Mouse (Mus musculus): ENCODE measurements at regions not wholly inside any gene's neighbourhood (a gene's known extent, or its start where the extent isn't known, plus 50 kb on each side); places are given as distances from the start of the nearest gene placed in this dataset.

DNA sequence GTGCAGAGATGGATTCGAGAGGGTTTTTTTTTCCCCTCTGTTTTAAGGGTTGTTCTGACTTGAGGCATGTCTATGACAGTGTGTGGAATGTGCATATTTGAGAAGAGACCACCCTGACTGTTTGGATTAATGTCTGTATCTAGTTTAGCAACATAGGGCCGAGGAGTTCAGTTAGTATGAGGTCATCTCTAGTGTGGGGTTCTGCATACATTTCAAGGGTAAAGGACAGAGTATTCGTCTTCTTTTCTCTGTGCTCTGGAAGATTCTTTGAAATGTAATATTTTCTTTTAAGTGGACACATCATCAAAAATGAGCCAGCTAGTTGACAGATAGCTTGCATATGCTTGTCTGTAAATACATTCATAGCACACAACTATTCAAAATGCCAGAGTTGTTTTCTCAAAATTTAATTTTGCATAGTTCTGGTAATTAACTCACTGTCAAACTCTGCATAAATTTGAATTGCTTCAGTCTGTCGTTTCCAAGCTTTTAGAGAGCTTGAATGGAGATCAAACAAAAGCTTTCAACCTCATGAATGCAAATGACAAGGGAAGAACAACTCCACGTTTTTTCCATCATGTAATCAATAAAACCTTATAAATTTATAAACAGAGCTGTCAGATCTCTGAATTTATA lies 415.5 kb downstream of the Adamts20 start:
- DNase-seq = no peak

DNA sequence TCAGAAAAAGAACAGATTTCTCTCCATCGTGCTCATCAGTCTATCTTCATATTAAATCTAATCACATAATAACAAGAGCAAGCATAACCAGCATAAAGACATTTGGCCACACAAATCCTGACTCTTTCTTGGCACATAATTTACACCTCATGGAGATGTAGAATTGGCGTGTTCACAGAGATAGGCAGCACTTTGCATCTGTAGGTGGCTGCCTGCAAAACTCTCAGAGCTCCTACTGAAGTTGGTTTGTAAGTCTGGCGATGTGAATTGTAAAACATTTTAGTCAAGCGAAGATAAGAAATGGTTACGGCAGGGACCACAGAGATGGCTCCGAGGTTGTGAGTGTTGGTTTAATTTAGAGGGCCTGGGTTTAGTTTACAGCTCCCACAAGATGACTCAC lies 419.0 kb downstream of the Adamts20 start:
- DNase-seq = no peak

DNA sequence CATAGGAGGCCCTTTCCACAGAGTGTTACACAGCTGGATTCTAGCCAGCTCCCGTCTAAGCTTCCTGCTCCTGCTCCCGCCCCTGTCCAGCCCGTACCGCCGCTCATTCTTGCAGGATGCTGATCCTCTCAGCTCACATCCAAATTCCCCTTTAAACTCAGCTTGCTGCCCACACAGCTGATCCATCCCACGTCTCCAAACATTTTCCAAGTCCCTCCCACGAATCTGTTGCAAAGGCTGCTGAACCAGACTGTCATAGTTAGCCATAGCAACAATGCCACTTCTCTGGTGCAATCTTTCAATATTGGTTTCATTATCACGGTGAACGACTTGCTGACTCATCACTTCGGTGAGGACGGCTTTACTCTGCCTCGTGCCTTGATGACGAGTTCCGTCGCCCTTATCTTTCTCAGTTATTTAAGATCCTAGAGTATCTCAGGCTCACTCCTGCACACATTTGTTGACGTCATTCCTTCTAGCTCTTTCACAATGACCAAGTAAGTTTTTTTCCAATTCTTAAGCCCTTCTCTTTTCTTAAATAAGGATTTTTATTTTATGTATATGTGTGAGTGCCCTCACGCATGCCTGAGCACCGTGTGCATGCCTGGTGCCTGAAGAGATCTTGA lies 420.0 kb downstream of the Adamts20 start:
- DNase-seq = no peak

DNA sequence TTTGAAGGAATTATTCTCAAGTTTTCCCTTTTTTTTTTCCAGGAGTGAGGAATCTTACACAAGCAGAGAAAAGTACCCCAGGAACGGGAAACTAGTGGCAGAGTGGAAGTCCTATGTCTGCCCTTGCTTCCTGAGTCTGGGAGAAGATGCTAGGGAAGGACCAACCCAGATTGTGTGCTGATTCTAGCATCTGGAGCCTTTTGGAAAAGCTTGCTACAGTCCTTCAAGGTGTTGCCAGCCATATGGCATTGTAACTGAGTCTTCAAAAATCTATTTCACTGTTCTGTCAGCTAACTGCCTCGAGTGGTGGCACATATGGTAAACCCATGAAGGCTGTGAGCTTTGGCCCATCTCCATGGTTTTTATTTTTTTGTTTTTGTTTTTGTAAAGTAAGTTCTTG lies 432.3 kb downstream of the Adamts20 start:
- no peak for DNase-seq

DNA sequence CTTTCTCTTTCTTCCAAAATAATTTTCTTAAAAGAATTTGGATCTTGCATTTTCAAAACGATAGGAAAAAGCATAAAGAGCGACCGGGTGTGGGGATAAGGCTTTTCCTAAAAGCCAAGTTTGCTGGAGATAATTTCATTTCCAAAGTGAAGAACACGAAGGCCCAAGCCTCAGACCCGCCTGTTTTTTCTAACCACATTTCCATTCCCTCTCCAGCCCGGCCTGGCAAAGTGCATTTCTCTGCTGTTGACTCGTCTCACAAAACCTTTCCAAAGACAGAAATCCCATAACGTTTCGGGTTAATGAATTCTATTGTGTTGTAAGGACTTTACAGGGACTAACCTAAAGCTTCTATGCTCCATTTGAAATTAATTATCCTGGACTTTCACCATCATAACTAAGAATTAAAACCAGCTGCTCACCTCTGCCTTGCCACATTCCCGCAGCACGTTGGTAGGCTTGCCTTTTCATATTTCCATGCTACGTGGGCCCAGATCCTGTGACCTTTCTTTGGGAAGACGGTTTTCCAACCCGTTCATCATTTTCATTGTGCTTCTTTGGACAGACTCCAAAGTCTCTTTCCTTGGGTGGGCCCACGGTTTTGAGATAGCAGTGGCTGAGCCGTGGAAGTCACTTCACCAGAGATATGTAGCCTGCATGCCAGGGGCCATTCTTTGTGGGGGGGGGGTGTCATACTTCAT lies 430.5 kb upstream of the Prickle1 start:
- no peak for DNase-seq

DNA sequence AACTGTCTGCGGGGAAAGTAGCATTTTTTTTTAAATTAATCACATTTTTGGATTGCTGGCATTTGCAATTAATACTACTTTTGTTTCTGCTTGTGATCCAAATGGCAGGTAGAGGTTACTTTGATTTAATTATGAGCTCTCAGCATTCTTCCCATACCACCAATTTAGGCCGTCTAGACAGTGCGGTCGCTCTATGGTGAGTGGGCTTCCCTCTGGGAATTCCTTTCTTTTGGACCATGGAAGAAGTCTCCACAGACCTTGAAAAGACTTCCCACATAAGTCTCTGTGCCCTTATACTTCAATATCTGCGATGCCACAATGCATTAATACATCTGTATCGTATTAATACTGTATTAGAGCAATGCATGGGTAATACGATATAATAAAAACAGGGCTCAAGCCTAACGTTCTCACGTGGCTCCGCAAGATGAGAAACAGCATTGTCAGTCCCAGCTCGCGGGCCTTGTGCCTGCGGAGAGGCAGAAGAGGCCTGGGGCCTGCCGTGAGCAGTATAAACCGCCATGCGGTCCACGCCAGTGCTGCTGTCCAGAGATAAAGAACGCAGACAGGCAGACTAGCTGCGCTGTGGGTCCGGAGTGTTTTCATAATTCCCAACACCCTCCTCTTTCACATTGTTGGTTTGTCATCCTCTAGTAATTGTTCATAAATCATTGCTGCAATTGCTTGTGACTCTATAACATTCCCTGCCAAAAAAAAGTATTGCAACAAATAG lies 429.7 kb upstream of the Prickle1 start:
- DNase-seq = no peak

DNA sequence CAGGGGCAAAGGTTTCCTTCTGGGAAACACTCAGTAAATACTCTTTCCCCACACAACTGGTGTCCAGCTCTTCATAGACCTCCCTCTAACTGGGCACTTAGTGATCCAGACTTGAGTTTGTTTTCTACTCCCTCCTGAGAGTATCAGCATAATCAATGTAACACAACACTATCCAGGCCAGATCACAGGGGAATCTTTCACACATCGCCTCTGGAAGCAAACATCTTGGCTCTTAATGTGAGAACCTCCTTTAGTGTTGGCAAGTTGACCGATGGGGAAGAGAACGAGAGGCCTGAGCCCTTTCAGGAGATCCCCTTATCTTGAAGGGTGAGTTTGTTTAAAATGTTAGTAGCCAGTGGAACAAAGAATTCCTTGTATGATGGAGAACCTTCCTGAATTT lies 429.1 kb upstream of the Prickle1 start:
- no peak for DNase-seq

DNA sequence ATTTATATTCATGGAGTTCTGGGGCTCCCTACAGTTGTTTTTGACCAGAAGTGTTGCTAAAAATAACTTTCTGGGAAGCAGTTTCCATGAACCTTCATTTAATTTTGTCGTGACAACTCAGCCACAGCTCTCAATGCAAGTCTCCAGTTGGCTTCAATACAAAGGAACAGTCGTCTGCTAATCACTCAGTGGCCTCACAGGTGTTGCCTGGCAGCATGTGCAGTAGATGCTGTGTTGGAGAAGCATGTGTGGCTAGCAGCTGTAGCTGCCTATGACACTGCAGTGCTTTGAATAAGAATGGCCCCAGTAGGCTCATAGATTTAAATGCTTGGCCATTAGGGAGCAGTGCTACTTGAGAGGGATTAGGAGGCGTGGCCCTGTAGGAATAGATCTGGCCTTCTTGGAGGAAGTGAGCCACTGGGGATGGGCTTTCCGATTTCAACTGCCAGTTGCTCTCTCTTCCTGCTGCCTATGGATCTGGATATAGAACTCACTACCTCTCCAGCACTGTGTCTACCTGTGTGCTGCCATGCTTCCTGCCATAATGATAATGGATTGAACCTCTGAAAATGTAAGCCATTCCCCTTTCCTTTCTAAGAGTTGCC lies 428.5 kb upstream of the Prickle1 start:
- no peak for DNase-seq

DNA sequence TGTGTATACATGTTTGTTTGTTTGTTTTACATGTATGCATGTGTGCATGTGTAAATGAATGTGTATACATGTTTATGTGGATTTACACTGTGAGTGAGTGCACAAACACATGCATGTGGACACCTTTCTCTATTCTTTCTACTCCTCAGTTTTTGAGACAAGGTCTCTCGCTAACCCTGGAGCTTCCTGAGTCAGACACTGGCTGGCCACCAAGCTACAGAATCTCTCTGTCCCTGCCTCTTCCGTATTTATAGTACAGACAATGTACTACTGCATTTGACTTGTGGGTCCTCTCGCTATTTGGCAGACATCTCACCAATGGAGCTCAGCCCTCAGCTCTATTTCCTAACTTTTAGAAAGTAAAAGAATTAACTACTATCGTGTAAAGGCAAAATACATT lies 427.8 kb upstream of the Prickle1 start:
- DNase-seq = no peak

DNA sequence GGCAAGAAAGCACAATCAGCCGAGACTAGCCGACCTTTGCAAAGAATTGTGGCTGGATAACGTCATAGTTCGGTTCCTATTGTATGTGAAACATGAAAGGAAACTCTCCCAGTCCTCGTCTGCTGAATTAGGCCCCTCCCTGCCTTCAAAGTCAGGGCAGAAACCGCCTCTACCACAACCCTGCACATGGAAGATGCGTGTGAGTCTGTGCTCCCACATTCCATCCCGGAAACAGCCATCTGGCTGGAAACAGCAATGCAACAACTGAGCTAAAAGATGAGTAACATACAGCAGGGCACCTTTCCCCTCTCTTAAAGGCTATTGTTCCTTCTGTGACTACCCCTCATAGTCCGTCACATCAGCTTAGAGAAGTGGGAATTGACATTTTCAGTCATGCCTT lies 422.1 kb upstream of the Prickle1 start:
- DNase-seq = no peak

DNA sequence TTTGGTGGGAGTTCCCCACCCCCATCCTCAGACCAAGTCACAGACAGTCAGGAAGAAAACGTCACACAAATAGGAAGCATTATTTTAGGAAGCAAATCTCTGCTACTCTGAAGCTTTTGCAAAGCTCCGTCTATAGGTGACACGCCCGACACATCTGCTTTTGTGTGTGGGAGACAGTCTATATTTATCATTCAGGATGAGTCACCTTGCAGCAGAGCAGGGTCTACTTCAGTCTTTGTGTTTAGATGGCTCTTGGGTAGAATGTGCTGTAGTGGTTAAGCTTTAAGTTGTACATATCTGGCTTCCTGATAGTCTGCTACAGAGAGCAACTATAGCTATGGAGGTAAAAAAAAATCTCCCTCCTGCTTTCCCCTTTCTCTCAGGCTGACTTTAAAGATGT lies 415.8 kb upstream of the Prickle1 start:
- no peak for DNase-seq

DNA sequence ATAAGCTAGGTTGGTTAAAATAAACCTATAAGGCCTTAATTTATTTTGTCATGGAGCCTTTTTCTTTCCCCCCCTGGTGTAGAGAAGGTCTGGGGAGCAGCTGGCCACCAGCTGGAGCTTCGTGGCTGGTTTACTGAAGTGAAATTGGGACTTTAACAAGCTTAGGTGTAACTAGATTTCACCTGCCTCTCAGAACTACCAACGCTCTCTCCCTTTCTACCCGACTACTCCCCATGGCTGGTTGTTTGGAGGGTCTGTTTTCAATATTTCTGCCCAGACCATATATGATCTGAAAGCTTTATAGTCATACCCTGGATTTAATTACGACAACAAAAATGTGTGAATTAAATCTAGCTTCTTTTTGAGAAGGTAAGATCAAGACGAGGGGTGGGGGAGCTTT lies 410.4 kb upstream of the Prickle1 start:
- no peak for DNase-seq

DNA sequence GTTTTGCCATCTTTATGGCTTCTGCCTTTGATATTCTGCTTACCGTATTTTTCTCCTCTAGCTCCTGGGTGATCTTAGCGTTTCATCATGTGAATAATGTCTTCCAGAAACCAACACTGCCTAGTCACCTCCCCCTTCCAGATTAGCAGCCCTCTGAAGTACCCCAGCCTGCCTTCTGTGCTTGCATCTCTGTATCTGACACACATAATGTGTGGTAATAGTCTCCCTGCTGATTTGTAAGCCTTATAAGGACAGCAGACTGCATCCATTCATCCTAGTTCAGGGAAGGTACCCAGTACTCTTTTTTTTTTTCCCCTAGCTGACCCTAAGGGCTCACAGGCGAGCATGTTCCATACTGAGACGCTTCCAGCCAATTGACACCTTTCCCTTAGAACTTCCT lies 409.2 kb upstream of the Prickle1 start:
- DNase-seq = no peak

DNA sequence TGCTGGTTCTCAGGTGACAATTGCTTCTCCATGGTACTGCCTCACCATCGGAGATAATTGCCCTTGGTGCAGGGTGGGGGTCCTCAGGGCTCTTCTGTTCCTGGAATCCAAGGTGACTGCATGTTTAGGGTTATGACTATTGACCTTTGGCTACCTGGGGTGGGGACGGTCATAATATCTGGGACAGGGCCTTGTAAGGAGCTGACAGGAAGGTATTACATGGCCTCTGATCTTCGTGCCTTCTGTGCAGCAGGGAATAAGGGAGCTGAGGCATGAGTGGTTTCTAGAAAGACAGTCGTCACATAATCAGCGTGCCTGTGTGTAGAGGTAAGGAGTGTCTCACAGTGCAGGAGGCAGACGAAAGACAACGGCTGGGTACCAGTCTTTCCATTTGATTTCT lies 407.5 kb upstream of the Prickle1 start:
- DNase-seq = no peak

DNA sequence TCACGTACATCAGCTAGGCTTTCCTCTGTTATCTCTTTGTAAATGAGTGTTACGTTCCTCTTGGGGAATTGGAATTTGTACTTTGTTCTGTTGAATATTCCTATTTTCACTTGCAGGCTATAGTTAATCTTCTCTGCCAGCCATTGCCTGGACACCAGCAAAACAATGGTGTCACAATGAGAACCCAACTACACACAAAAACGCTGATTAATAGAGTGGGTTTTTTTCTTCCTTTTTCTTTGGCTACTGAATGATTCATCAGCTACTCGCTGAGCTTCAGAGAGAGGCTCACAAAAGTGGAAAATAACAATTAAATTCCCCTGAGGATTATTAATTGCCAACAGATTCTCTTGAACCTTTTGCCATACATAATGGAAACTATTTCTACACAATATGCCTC lies 398.9 kb upstream of the Prickle1 start:
- no peak for DNase-seq

DNA sequence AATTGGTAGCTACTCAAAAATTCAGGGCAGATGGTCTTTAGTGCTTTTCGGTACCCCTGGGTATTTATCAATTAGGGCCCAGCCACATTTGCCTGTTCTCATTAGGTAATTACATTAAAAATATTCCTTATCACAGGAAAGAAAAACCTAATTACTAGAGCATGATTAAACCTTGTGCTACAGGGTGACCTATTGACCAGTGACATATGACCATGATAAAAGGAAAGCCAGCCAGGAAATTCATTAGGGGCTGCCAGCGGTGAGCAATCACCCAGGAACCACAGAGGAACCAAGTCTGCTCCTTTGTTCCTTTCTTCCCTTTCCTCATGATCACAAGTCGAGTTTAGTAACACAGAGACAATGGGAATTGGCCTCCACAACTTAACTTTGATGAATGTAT lies 394.4 kb upstream of the Prickle1 start:
- no peak for DNase-seq

DNA sequence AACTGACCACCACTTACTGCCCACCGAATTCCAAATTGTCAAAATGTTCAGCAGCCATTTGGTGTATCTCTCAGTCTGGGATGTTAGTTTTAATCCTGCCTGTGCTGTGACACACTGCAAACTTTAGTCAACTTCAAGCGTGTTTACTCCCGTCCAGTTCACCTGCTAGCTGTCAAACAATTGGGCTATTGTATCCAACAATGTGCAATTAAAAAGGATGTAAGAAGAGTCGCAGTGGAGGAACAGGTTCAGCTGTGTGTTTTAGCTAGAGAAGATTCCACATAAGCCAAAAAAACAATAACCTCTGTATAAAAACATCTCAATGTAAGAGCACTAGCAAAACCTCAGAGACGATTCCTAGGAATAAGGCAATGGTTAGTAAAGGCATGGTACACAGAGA lies 392.7 kb upstream of the Prickle1 start:
- no peak for DNase-seq

DNA sequence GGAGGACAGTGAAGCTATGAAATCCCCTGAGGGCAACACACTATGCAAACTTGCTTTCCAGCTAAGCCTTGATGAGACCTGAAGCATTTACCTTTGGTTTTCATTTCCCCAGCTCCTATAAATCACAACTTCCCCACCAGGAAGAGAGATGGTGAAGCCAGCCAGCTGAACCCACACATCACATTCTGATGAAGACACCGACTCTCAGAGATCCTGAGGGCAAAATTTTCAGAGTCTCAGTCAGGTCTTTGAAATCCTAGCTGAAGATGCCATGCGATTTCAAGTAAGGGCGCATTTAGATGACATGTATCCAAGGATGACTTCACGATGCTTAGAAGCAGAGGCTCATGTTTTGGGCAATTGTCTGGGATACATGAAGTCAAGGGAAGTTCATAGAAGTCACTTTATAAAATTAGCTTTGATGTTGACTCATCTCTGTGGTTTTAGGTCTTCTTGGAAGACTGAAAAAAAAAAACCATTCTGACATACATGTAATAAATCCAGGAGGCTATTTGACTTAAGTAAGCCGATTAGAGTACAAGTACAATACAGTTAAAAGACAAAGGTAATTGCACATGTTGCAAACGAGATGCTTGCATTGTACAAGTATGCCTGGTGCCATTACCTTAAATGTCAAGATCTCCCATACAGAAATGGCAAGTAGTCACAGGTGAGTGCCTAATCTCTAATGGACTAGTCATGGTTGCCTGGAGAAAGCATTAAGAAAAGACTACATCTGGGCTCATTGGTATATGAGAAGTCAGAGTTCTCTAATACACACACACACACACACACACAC lies 391.1 kb upstream of the Prickle1 start:
- no peak for DNase-seq

DNA sequence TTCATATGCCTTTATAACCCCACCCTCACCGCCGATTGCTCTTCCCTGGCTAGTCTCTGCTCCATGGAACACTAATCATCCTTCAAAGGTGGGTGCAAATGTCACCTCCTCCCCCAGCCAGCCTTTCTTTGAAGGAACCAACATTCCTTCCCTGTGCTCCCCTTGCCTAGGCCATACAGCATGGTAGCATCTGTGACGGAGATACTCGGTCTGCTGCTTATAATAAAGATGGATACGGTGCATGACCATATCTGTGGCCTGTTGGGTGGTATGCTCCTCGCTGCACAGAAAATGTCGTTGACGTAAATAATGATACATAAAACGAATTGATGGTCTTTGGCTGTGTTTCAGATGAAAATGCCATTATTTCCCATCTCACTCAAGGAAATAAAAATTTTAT lies 386.4 kb upstream of the Prickle1 start:
- DNase-seq = no peak

DNA sequence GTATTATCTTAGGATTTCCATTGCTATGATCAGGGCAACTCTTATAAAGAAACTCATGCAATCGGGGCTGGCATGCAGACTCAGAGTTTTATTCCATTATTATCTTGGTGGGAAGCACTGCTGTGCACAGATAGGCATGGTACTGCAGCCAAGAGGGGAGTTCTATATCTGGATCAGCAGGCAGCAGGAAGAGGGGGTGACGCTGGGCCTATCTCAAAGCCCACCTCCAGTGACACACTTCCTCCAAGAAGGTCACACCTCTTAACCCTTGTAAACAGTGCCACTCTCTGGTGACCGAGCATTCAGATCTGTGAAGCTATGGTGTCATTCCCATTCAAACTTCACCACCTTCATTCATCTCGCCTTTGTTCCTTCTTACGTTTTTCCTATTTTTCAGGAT lies 381.8 kb upstream of the Prickle1 start:
- DNase-seq = no peak

DNA sequence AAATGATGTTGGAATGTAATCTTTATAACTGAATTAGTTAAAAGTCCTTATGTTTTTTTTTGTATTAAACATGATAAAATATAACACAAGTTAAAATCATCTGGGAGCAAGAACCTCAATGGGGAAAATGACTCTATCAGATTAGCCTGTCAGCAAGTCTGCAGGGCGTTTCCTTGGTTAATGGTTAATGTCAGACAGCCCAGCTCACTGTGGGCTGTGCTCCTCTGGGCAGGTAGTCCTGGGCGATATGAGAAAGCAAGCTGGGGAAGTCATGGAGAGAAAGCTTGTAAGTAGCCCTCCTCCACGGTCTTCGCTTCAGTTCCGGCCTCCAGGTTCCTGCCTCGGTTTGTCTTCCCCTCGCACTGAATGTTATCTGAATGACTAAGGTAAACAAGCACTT lies 379.0 kb upstream of the Prickle1 start:
- no peak for DNase-seq

DNA sequence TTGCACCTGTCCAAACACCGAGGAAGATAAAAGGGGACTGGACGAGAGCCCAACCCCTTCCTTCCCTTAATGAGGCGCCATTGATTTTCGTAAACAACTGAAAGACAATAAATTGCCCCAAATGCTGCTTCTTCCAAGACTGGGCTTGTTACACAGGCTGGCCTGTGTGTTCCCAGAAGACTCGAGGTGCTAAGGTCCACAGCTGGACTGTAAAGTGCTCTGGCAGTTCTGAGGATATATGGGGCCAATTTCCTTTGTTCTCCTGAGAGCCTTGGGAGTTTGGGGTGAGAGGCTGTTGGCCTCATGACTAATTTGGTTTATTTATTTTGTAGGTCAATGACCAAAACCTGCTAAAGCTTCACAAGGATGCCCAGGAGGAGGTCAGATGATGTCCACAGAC lies 377.3 kb upstream of the Prickle1 start:
- DNase-seq = no peak

DNA sequence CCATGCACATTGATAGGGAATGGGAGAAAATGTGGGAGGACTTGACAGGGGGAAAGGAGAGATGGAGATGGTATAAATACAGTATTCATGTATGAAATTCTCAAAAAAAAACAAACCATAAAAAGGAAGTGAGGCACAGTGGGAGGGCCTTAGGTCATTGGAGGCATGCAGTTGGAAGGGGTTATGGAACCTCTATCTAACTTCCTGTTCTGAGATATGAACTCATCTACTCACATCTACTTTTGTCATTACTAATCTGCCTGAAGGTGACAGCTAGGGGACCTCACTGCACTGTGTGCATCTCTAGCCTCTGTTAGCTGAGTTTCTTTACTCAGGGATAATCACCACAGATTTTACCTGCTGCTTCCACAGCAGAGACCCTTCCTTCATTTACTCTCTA lies 366.3 kb upstream of the Prickle1 start:
- DNase-seq = no peak
